Mouse (Mus musculus) midbrain, embryonic 13.5 days (tissue): ENCODE results near the gene Spred3. TPM values are rescaled to one million over a fixed set of nuclear protein-coding genes. Genes with fewer than 3 reads are reported as not detected.
"Not testable (repeated sequence)": the region's sequence is repeated elsewhere in the genome, so short reads cannot be mapped to it uniquely, and the experiment has no call there.

Experiments used
- ATAC-seq: fragments of 200-750 bp; cut with Nextera tagmentation; 2 replicates; pipeline ENCODE4 v1.8.0; 2017; ENCODE audit warnings: mild to moderate bottlenecking, moderate TSS enrichment, moderate library complexity
- H3K27ac ChIP-seq: fragments of 300-500 bp; sonication (generic); 2 replicates; pipeline ENCODE4 v1.5.1; 2015; ENCODE audit warnings: inconsistent platforms, mild to moderate bottlenecking, moderate library complexity
- H3K27me3 ChIP-seq: fragments of 300-500 bp; sonication (generic); 2 replicates; pipeline ENCODE4 v1.6.1; 2015; ENCODE audit warnings: mild to moderate bottlenecking, inconsistent platforms
- H3K36me3 ChIP-seq: fragments of 300-500 bp; sonication (generic); 2 replicates; pipeline ENCODE4 v1.6.1; 2015; ENCODE audit warnings: mild to moderate bottlenecking, inconsistent platforms
- H3K4me1 ChIP-seq: fragments of 300-500 bp; sonication (generic); replicated peaks from 2 replicates; pipeline ENCODE4 v1.6.1; 2015; ENCODE audit warnings: inconsistent platforms
- H3K4me2 ChIP-seq: fragments of 300-500 bp; sonication (generic); replicated peaks from 2 replicates; pipeline ENCODE4 v1.6.1; 2015; ENCODE audit warnings: moderate library complexity, mild to moderate bottlenecking, inconsistent platforms
- H3K4me3 ChIP-seq: fragments of 300-500 bp; sonication (generic); replicated peaks from 2 replicates; pipeline ENCODE4 v1.5.1; 2015; ENCODE audit warnings: mild to moderate bottlenecking, inconsistent platforms
- H3K9ac ChIP-seq: fragments of 300-500 bp; sonication (generic); replicated peaks from 2 replicates; pipeline ENCODE4 v1.6.1; 2015; ENCODE audit warnings: mild to moderate bottlenecking, inconsistent platforms
- H3K9me3 ChIP-seq: fragments of 300-500 bp; sonication (generic); 2 replicates; pipeline ENCODE4 v1.6.1; 2016; ENCODE audit warnings: mild to moderate bottlenecking, inconsistent platforms
- WGBS: fragments of 180-500 bp; shearing (Covaris S2); methylation state at CpG from one replicate; pipeline ENCODE4 v1.1.7; 2015; 5-methylcytosine and 5-hydroxymethylcytosine counted together
- polyA plus RNA-seq: library from polyadenylated mRNA; unstranded; fragments of >200 nt; fragmentation: Nextera tagmentation; extraction: Ambion mirVana; gene quantifications from 2 replicates; pipeline ENCODE4 v1.2.1, GENCODE M21; 2015

Spred3 gene
- polyA plus RNA-seq, 1 experiment from 2014 or later = 9.4 TPM

DNA sequence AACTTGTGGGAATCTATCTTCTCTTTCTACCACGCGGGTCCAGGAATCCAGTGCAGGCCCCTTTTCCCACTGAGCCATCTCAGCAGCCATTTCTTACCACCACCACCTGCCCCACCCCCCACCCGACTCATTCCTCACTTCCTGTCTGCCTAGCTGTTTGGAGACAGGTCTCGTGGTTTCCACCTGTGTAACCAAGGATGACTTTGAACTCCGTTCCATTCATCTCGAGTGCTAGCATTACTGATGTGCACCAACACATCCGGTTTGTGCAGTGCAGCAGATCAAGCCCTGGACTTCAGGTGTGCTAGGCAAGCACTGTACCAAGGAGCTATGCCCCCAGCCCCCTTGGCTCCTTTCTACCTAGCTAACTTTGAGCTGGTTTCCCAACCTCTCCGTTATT lies 28.8 kb downstream of the Spred3 start:
- H3K27me3 ChIP-seq = peaks cover 4% of the 10 kb centered on the region

DNA sequence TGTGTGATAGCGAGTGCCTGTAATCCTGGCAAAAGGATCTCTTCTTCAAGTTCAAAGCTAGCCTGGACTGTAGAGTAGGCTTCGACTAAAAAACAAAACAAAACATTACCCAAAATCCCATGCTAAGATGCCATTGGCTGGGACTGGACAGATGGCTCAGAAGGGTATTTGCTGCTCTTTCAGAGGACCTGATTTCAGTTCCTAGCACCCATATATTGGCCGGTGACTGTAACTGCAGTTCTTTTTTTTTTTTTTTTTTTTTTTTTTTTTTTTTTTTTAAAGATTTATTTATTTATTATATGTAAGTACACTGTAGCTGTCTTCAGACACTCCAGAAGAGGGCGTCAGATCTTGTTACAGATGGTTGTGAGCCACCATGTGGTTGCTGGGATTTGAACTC lies 31.0 kb downstream of the Spred3 start:
- H3K4me3 ChIP-seq, H3K27ac ChIP-seq, H3K9ac ChIP-seq, H3K4me2 ChIP-seq, H3K9me3 ChIP-seq, H3K36me3 ChIP-seq, ATAC-seq: not testable (repeated sequence)
- 89% methylated on average over 3 of the region's 4 CpGs for WGBS
- Histone ChIP-seq H3K4me1 (peaks cover 11% of the 10 kb centered on the region), H3K27me3 (peaks cover 19% of the 10 kb centered on the region)

More for the DNA sequence above, 28.8 kb downstream of the Spred3 start:
- Histone ChIP-seq H3K4me1 (no peaks in the 10 kb centered on the region), H3K4me2 (no peak overlapping the region), H3K36me3 (no peaks in the 10 kb centered on the region), H3K4me3 (no peak overlapping the region), H3K9ac (no peak overlapping the region), H3K9me3 (no peaks in the 10 kb centered on the region), H3K27ac (no peak overlapping the region)
- ATAC-seq = no peak
- WGBS = 89% methylated on average over 8 of the region's 8 CpGs

DNA sequence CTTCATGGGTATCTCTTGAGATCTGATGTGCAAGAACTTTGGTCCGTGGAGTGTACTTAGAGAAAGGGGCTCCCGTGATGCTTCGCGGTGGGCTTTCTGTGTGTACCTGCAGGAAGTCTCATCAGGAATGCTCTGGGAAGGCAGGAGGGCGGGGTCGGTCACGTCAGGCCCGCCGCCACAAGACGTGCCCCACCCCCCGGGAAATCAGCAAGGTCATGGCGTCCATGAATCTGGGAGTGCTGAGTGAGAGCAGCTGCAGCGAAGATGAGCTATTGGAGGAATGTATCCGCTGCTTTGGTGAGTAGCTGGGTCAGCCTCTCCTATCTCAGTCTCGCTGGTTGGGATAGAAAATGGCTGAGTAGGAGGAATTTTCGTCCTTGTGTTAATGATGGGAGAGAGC lies 32.8 kb downstream of the Spred3 start:
- no peaks in the 10 kb centered on the region for H3K9me3 ChIP-seq
- ATAC-seq = no peak
- WGBS = 46% methylated on average over 16 of the region's 16 CpGs

DNA sequence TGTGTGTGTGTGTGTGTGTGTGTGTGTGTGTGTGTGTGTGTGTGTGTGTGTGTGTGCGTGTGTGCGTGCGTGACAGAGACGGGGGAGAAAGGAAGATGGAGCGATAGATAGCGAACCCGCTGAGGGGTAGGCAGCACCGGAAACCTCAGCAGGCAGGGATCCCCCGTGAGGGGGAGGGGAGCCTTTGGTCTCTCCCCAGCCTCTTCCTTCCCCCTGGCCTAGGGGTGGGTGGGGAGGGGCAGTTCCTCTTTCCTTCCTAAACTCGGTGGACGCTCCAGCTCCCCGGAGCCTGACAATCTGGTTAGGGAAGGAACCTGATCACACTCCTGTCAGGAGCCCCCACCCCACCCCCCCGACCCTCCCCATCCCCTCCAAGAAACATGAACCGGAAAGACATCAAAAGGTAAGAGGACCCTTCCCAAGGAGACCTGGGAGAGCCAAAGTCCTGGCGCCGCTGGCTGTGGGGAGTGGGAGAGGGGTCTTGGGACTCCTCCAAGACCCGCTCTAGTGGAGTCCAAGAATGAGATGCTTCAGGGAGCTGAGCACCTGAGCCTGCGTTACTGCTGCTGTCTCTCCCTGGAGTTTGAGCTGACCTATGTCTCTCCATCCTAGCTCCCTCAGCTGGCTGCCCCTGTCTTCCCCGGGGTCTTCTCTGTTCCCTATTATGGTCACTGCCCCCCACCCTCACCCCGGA lies 35.4 kb downstream of the Spred3 start, which contains the start of gene Rasgrp4:
TSS of gene Rasgrp4 (plus strand) at position 159 of the 694 bp plus-strand sequence.
- Histone ChIP-seq H3K4me1 (peaks cover 12% of the 10 kb centered on the region), H3K36me3 (no peaks in the 10 kb centered on the region), H3K9ac (peak within 1 kb of the TSS; percentile 19; the same call in 1 of the 2 replicates), H3K27ac (no peak within 1 kb of the TSS), H3K4me3 (peak within 1 kb of the TSS; percentile 25), H3K27me3 (peaks cover 20% of the 10 kb centered on the region), H3K4me2 (peak within 1 kb of the TSS; percentile 51), H3K9me3 (no peaks in the 10 kb centered on the region)
- 3% methylated on average over 14 of the region's 20 CpGs for WGBS
- peak; percentile 50 for ATAC-seq

More for the DNA sequence above, 32.8 kb downstream of the Spred3 start:
- Histone ChIP-seq H3K4me3 (no peak overlapping the region), H3K4me1 (peaks cover 12% of the 10 kb centered on the region), H3K4me2 (no peak overlapping the region), H3K27ac (no peak overlapping the region), H3K27me3 (peaks cover 20% of the 10 kb centered on the region), H3K36me3 (no peaks in the 10 kb centered on the region), H3K9ac (no peak overlapping the region)

DNA sequence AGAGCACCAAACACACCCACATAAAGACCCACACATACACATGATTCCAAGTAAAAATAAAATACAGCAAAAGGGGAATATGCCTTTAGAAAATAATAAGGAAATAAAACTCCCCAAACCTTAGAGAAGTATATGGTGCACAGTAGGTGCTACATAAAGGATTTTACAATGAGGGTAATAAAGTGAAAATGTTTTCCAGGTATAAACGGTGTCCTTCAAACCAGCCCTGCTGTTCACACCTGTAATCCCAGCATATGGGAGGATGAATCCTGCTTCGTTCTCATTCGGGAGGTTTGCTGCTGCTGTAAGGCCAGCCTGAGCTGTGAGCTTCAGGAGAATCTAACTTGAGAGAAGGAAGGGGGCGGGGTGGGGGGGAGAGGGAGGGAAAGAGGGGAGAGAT lies 36.0 kb downstream of the Spred3 start:
- Histone ChIP-seq H3K27me3 (peaks cover 20% of the 10 kb centered on the region), H3K4me3 (peak overlapping the region; percentile 25; the same call in 1 of the 2 replicates), H3K27ac (no peak overlapping the region), H3K4me2 (peak overlapping the region; percentile 51), H3K36me3 (no peaks in the 10 kb centered on the region), H3K9me3 (no peaks in the 10 kb centered on the region), H3K9ac (peak overlapping the region; percentile 19; the same call in 1 of the 2 replicates), H3K4me1 (peaks cover 12% of the 10 kb centered on the region)
- 4% methylated on average over 4 of the region's 4 CpGs for WGBS
- no peak for ATAC-seq

DNA sequence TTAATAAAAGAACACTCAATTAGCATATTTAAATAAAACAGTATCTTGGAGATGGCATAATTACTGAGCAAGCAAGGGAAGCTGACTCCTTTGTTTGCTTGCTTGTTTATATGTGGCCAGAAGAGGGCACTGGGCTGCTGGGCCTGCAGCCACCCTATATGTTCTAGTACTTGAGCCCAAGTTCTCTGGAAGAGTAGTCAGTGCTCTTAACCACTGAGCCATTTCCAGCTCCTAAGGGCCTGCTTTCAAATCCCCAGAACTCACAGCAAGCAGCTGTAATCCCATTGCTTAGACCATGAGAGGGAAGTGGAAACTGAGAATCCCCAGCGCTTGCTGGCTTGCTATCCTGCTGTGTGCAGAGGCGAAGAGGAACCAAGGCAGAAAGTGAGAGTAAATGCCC lies 41.5 kb downstream of the Spred3 start:
- Histone ChIP-seq H3K4me1 (peaks cover 9% of the 10 kb centered on the region), H3K9ac (no peak overlapping the region), H3K36me3 (no peaks in the 10 kb centered on the region), H3K27ac (no peak overlapping the region), H3K4me2 (no peak overlapping the region), H3K27me3 (peaks cover 19% of the 10 kb centered on the region), H3K9me3 (no peaks in the 10 kb centered on the region), H3K4me3 (no peak overlapping the region)
- 39% methylated on average over 2 of the region's 2 CpGs for WGBS
- no peak for ATAC-seq

DNA sequence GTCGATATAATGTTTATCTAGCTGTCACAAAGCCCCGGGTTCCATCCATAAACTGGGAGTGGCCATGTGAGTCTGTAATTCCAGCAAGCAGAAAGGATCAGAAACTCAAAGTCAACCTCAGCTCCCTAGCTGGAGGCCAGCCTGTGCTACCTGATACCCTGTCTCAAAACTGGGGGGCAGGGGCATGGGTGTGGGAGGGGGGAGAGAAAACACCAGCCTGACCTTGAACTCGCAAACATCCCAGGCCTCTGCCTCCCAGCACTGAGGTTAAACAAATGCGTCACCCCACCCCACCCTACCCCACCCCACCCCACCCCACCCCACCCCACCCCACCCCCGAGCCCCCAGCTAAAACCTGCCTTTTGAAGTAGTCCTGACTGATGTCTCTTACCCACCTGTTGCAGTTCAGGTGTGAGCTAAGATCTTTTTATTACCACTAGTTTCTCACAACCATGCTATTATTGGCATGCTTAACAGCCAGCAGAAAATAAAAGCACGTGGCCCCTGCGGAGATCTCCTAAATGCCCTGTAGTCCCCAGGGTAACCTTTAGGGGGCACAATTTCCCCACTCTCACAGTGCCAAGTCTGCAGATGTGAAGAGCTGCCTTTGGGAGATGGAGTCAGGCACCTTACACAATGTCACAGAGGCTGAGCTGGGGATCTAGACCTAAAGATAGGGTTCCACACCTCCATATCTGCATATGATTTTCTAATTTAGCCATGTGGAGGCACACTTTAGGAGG lies 43.9 kb downstream of the Spred3 start:
- peaks cover 9% of the 10 kb centered on the region for H3K4me1 ChIP-seq
- peaks cover 19% of the 10 kb centered on the region for H3K27me3 ChIP-seq
- 32% methylated on average over 7 of the region's 7 CpGs for WGBS
- H3K9ac ChIP-seq = no peak overlapping the region
- no peaks in the 10 kb centered on the region for H3K9me3 ChIP-seq
- no peaks in the 10 kb centered on the region for H3K36me3 ChIP-seq
- H3K27ac ChIP-seq = no peak overlapping the region
- ATAC-seq = no peak
- no peak overlapping the region for H3K4me2 ChIP-seq
- no peak overlapping the region for H3K4me3 ChIP-seq

DNA sequence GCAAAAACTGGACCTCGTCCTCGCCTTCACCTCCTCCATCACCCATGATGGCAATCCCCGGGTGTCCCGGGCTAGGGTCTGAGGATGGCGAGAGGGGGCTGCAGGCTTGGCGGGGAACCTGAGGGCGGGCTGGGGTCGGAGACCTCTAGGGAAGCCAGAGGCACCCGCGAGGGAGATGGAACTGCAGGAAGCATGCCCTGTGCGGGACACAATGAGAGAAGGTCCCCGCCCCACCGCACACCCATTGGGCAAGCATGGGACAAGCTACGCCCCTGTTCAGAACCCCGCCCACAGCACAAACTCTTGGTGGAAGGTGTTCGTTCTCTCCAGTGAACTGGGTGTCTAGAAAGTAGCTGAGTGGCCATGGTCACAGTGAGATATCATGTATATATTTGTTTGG lies 45.2 kb downstream of the Spred3 start, which contains the start of gene Ryr1:
TSS of gene Ryr1 (minus strand) at position 210 of the 400 bp plus-strand sequence.
- H3K36me3 ChIP-seq = no peaks in the 10 kb centered on the region
- peaks cover 19% of the 10 kb centered on the region for H3K27me3 ChIP-seq
- peak; percentile 81 for ATAC-seq
- H3K27ac ChIP-seq = no peak within 1 kb of the TSS
- peak within 1 kb of the TSS; percentile 59 for H3K4me2 ChIP-seq
- H3K9me3 ChIP-seq = no peaks in the 10 kb centered on the region
- H3K4me3 ChIP-seq = peak within 1 kb of the TSS; percentile 33
- H3K9ac ChIP-seq = peak within 1 kb of the TSS; percentile 56; the same call in 1 of the 2 replicates
- WGBS = under 1% methylated on average over 16 of the region's 16 CpGs
- peaks cover 9% of the 10 kb centered on the region for H3K4me1 ChIP-seq

DNA sequence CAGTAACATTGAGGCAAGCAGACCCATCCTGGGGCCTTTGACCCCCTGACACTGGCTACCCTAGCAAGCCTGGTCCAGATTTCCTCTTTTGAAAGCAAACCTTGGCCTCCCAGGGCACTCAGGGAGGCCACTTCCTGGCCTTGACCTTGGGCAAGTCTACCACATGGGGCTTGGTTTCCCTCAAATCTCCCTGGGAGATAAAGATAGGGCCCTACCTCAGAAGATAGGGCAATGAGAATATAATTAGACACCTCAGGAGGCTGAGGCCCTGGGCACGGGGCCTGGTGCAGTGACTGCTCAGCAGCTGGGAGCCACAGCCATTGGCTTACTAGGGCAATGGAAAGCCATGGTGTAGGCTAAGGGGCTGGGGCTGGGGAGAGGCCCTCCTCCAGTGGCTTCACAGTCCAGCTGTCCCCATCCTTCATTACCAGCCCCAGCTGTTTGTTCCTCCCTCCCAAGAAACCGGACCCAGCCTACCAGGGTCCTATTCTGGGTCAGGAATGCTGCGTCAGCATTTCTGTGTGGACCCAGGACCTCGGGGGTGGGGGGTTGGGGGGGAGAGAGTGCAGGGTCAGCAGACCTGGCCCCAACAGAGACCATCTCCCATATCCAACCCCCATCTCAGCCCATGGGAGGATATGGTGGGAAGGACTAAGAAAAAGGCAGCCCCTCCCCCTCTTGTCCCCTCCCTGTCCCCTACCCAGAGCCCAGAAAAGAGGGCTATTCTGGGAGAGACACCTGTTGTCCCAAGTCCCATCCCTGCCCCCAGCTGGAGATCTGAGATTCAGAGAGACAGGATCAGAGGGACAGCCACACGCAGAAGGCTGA lies 46.5 kb downstream of the Spred3 start:
- no peak for ATAC-seq
- peaks cover 19% of the 10 kb centered on the region for H3K27me3 ChIP-seq
- H3K4me2 ChIP-seq = no peak overlapping the region
- no peaks in the 10 kb centered on the region for H3K36me3 ChIP-seq
- H3K4me1 ChIP-seq = peaks cover 9% of the 10 kb centered on the region
- no peak overlapping the region for H3K9ac ChIP-seq
- 59% methylated on average over 5 of the region's 5 CpGs for WGBS
- H3K27ac ChIP-seq = no peak overlapping the region
- H3K4me3 ChIP-seq = no peak overlapping the region
- H3K9me3 ChIP-seq = no peaks in the 10 kb centered on the region

DNA sequence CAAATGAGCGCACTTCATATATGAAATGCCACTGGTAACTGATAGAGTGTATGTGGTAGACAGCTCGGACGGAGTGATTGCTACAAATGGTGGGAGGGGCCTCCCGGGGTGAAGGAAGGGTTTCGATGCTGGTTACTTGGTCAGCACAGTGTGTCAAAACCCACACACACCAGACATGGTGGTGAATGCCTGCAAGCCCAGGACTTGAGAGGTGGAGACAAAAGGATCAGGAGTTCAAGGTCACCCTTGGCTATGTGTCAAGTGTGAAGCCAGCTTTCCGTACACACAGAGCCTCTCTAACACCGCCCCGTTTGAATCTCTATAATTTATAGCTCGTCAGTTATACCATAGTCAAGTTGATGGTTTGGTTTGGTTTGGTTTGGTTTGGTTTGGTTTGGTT lies 47.4 kb downstream of the Spred3 start:
- Histone ChIP-seq H3K36me3 (no peaks in the 10 kb centered on the region), H3K27me3 (peaks cover 19% of the 10 kb centered on the region), H3K4me2 (no peak overlapping the region), H3K27ac (no peak overlapping the region), H3K4me1 (peaks cover 9% of the 10 kb centered on the region), H3K9me3 (no peaks in the 10 kb centered on the region), H3K9ac (no peak overlapping the region), H3K4me3 (no peak overlapping the region)
- WGBS = 92% methylated on average over 9 of the region's 9 CpGs
- ATAC-seq = no peak

DNA sequence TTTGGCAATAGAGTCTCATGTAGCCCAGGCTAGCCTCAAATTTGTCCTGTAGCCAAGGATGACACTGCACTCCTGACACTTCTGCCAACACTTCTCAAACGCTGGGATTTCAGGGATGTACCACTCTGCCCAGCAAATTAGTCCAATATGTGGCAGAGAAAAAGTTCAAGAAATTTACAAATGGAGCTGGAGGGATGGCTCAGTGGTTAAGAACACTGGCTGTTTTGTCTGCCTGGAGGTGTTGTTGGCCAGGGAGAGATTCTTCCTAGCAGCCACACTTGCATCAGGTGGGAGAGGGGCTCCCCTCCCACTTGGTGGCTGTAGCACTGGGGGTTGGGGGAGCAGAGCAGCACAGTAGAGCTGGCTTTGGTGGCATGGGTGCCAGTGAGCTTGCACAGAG lies 50.7 kb downstream of the Spred3 start:
- no peak for ATAC-seq

More for the DNA sequence above, 50.7 kb downstream of the Spred3 start:
- Histone ChIP-seq H3K4me2 (no peak overlapping the region), H3K27ac (no peak overlapping the region), H3K27me3 (peaks cover 8% of the 10 kb centered on the region), H3K4me3 (no peak overlapping the region), H3K9ac (no peak overlapping the region), H3K9me3 (no peaks in the 10 kb centered on the region), H3K36me3 (no peaks in the 10 kb centered on the region), H3K4me1 (peaks cover 1% of the 10 kb centered on the region)
- WGBS = 82% methylated on average over 1 of the region's 1 CpGs
